Mouse (Mus musculus): ENCODE measurements around the gene RPS10-NUDT3. TPM values are rescaled to one million over a fixed set of nuclear protein-coding genes. Genes with fewer than 3 reads are reported as not detected.

RPS10-NUDT3 gene
- total and polyA plus RNA-seq, 3 experiments: not detected

GRCm38 (mm10) chr17:27622611-27623359 is 12.2 kb downstream of the RPS10-NUDT3 start:
- H3K79me2 ChIP-seq (replicated peaks; ENCODE audit: control insufficient read depth, insufficient read depth, low read length): peaks cover 7% of the 10 kb centered on the region
- H3K27me3 ChIP-seq (ENCODE audit: control insufficient read depth, insufficient read depth, low read length): no peaks in the 10 kb centered on the region
- H3K9ac ChIP-seq (ENCODE audit: low read depth, low read length): peak overlapping the region; percentile 97
- peaks cover 11% of the 10 kb centered on the region for H3K4me1 ChIP-seq (ENCODE audit: control insufficient read depth, insufficient read depth, low read length)
- peak; percentile 57 to 64 for DNase-seq
- TF ChIP-seq CTCF (IDR thresholded peaks at IDR 0.05): no peak
- TF ChIP-seq EP300 (IDR thresholded peaks at IDR 0.05; ENCODE audit: insufficient read depth, low read depth, low read length): no peak
- TF ChIP-seq POLR2A (IDR thresholded peaks at IDR 0.05; ENCODE audit: insufficient read depth, low read depth, low read length): no peak
- peak overlapping the region; percentile 93 for H3K27ac ChIP-seq
- H3K4me3 ChIP-seq: peak overlapping the region; percentile 88
- WGBS: under 1% methylated on average over 68 of the region's 80 CpGs
- intact Hi-C loops (cut with DNase I): loop anchor here (2.0 to 5.0 kb wide), 2 partner anchors 35 to 58 kb away; partner anchors contain the start of gene AI413582
- no peaks in the 10 kb centered on the region for H3K36me3 ChIP-seq (ENCODE audit: control insufficient read depth, insufficient read depth, low read length)

GRCm38 (mm10) chr17:27621705-27622531 is 13.1 kb downstream of the RPS10-NUDT3 start:
- H3K27me3 ChIP-seq (ENCODE audit: control insufficient read depth, insufficient read depth, low read length): no peaks in the 10 kb centered on the region
- peak overlapping the region; percentile 59 for H3K9ac ChIP-seq (ENCODE audit: low read depth, low read length)
- H3K79me2 ChIP-seq (replicated peaks; ENCODE audit: control insufficient read depth, insufficient read depth, low read length): peaks cover 10% of the 10 kb centered on the region
- no peak for TF ChIP-seq POLR2A (IDR thresholded peaks at IDR 0.05; ENCODE audit: insufficient read depth, low read depth, low read length)
- intact Hi-C loops (cut with DNase I): loop anchor here (2.0 to 5.0 kb wide), 2 partner anchors 35 to 57 kb away; partner anchors contain the start of gene AI413582
- H3K36me3 ChIP-seq (ENCODE audit: control insufficient read depth, insufficient read depth, low read length): no peaks in the 10 kb centered on the region
- H3K27ac ChIP-seq: peak overlapping the region; percentile 93
- H3K4me1 ChIP-seq (ENCODE audit: control insufficient read depth, insufficient read depth, low read length): peaks cover 12% of the 10 kb centered on the region
- H3K4me3 ChIP-seq: peak overlapping the region; percentile 88
- WGBS: 5% methylated on average over 23 of the region's 23 CpGs
- DNase-seq: peak in 1 of 2 experiments; percentile 30

GRCm38 (mm10) chr17:27621161-27621560 is 13.9 kb downstream of the RPS10-NUDT3 start:
- no peak for TF ChIP-seq CTCF (IDR thresholded peaks at IDR 0.05)
- no peak for TF ChIP-seq POLR2A (IDR thresholded peaks at IDR 0.05; ENCODE audit: insufficient read depth, low read depth, low read length)
- no peak for TF ChIP-seq EP300 (IDR thresholded peaks at IDR 0.05; ENCODE audit: insufficient read depth, low read depth, low read length)
- Histone ChIP-seq H3K9ac (ENCODE audit: low read depth, low read length) (peak overlapping the region; percentile 17), H3K36me3 (ENCODE audit: control insufficient read depth, insufficient read depth, low read length) (no peaks in the 10 kb centered on the region), H3K27ac (peak overlapping the region; percentile 93), H3K4me1 (ENCODE audit: control insufficient read depth, insufficient read depth, low read length) (peaks cover 12% of the 10 kb centered on the region), H3K27me3 (ENCODE audit: control insufficient read depth, insufficient read depth, low read length) (no peaks in the 10 kb centered on the region), H3K4me3 (peak overlapping the region; percentile 88), H3K79me2 (replicated peaks; ENCODE audit: control insufficient read depth, insufficient read depth, low read length) (peaks cover 13% of the 10 kb centered on the region)
- intact Hi-C loops (cut with DNase I): loop anchor here (5.0 kb wide), 1 partner anchor 34 kb away; no protein-coding TSS in a partner anchor
- WGBS: 16% methylated on average over 8 of the region's 8 CpGs
- DNase-seq: peak in 1 of 2 experiments; percentile 21

- 38% methylated on average over 7 of the region's 7 CpGs for WGBS
- Histone ChIP-seq H3K4me1 (ENCODE audit: control insufficient read depth, insufficient read depth, low read length) (peaks cover 24% of the 10 kb centered on the region), H3K4me3 (no peak overlapping the region), H3K9ac (ENCODE audit: low read depth, low read length) (no peak overlapping the region), H3K27ac (no peak overlapping the region), H3K27me3 (ENCODE audit: control insufficient read depth, insufficient read depth, low read length) (no peaks in the 10 kb centered on the region), H3K79me2 (replicated peaks; ENCODE audit: control insufficient read depth, insufficient read depth, low read length) (peaks cover 15% of the 10 kb centered on the region), H3K36me3 (ENCODE audit: control insufficient read depth, insufficient read depth, low read length) (no peaks in the 10 kb centered on the region)
- intact Hi-C loops (cut with DNase I): no loop called here
- DNase-seq: no peak
- 0 out of 2 replicates have a peak, but pooled peaks have one; percentile 19 for TF ChIP-seq EP300 (IDR thresholded peaks at IDR 0.05; ENCODE audit: insufficient read depth, low read depth, low read length)
- TF ChIP-seq CTCF (IDR thresholded peaks at IDR 0.05): no peak
Measured at GRCm38 (mm10) chr17:27615388-27615787, 19.6 kb downstream of the RPS10-NUDT3 start.

GRCm38 (mm10) chr17:27613016-27613415 is 22.0 kb downstream of the RPS10-NUDT3 start:
- Histone ChIP-seq H3K27ac (no peak overlapping the region), H3K36me3 (ENCODE audit: control insufficient read depth, insufficient read depth, low read length) (no peaks in the 10 kb centered on the region), H3K27me3 (ENCODE audit: control insufficient read depth, insufficient read depth, low read length) (no peaks in the 10 kb centered on the region), H3K4me3 (no peak overlapping the region), H3K4me1 (ENCODE audit: control insufficient read depth, insufficient read depth, low read length) (peaks cover 22% of the 10 kb centered on the region), H3K79me2 (replicated peaks; ENCODE audit: control insufficient read depth, insufficient read depth, low read length) (peaks cover 18% of the 10 kb centered on the region), H3K9ac (ENCODE audit: low read depth, low read length) (no peak overlapping the region)
- WGBS: 71% methylated on average over 4 of the region's 4 CpGs
- TF ChIP-seq EP300 (IDR thresholded peaks at IDR 0.05; ENCODE audit: insufficient read depth, low read depth, low read length): no peak
- no peak for TF ChIP-seq POLR2A (IDR thresholded peaks at IDR 0.05; ENCODE audit: insufficient read depth, low read depth, low read length)
- no peak for TF ChIP-seq CTCF (IDR thresholded peaks at IDR 0.05)
- no peak for DNase-seq
- intact Hi-C loops (cut with DNase I): no loop called here
